Mouse (Mus musculus) CH12.LX (cell line): ENCODE results near the gene Mob3b.

ENCODE experiments used
- CHD1 ChIP-seq: IDR thresholded peaks from 2 replicates; pipeline ENCODE4 v1.6.1; 2012; ENCODE audit warnings: low read depth, low read length, improper control_type of control experiment, inconsistent platforms
- CHD2 ChIP-seq: IDR thresholded peaks from 2 replicates; pipeline ENCODE4 v1.6.1; 2011; ENCODE audit warnings: low read length, improper control_type of control experiment
- CTCF ChIP-seq, 2 experiments: IDR thresholded peaks in 1 of 2; conservative IDR thresholded peaks in 1 of 2; 2 replicates each; pipeline ENCODE4 v1.5.1; 2011 to 2012; ENCODE audit warnings: low read depth in 2 of 2, low read length in 2 of 2, improper control_type of control experiment in 1 of 2, inconsistent platforms in 1 of 2, mild to moderate bottlenecking in 1 of 2, moderate library complexity in 1 of 2
- HCFC1 ChIP-seq: IDR thresholded peaks from 2 replicates; pipeline ENCODE4 v1.6.1; 2012; ENCODE audit warnings: low read depth, mild to moderate bottlenecking, inconsistent platforms, low read length, improper control_type of control experiment
- JUND ChIP-seq: conservative IDR thresholded peaks from 2 replicates; pipeline ENCODE4 v1.6.1; 2011; ENCODE audit warnings: low read depth, low read length, improper control_type of control experiment
- KAT2A ChIP-seq: IDR thresholded peaks from 2 replicates; pipeline ENCODE4 v1.6.1; 2012; ENCODE audit warnings: low read length, improper control_type of control experiment, inconsistent platforms; ENCODE audit not compliant: insufficient replicate concordance
- MAFK ChIP-seq: IDR thresholded peaks from 2 replicates; pipeline ENCODE4 v1.6.1; 2011; ENCODE audit warnings: low read length, improper control_type of control experiment; ENCODE audit not compliant: insufficient replicate concordance
- NRF1 ChIP-seq: IDR thresholded peaks from 2 replicates; pipeline ENCODE4 v1.6.1; 2014; ENCODE audit warnings: low read depth, mild to moderate bottlenecking, inconsistent platforms, low read length, improper control_type of control experiment, moderate library complexity
- POLR2A ChIP-seq: IDR thresholded peaks from 2 replicates; pipeline ENCODE4 v1.6.1; 2011; ENCODE audit warnings: low read depth, mild to moderate bottlenecking, improper control_type of control experiment, low read length
- POLR2AphosphoS2 ChIP-seq: IDR thresholded peaks from 2 replicates; pipeline ENCODE4 v1.6.1; 2011; ENCODE audit warnings: low read depth, low read length, improper control_type of control experiment
- RAD21 ChIP-seq: IDR thresholded peaks from 2 replicates; pipeline ENCODE4 v1.6.1; 2011; ENCODE audit warnings: low read depth, mild to moderate bottlenecking, low read length, improper control_type of control experiment, moderate library complexity
- ZC3H11A ChIP-seq: IDR thresholded peaks from 2 replicates; pipeline ENCODE4 v1.6.1; 2012; ENCODE audit warnings: low read depth, mild to moderate bottlenecking, inconsistent platforms, low read length, improper control_type of control experiment
- ZKSCAN1 ChIP-seq: IDR thresholded peaks from 2 replicates; pipeline ENCODE4 v1.6.1; 2012; ENCODE audit warnings: low read depth, inconsistent platforms, low read length, improper control_type of control experiment, borderline replicate concordance

DNA sequence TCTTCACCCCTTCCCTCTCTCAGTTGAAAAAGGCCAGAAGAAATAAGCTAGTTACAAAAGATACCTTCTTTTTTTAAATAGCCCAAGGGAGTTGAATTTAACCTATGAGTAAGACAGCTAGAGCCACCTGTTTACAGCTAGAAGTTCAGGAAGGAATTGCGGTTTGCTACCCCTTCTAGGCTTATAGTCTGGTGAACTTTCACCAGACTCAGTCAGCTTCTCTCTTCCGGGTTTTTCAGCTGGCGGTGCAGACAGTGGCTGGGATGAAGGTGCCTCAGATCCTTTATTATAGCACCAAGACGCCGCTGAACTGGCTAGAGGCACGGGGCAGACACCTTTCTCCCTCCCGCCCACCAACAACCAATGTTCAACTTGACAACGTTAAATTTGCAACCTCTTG is 152.8 kb downstream of the Mob3b start:
- TF ChIP-seq KAT2A, result no peak
- no peak for TF ChIP-seq ZC3H11A
- TF ChIP-seq POLR2A, result no peak
- TF ChIP-seq POLR2AphosphoS2, result no peak
- TF ChIP-seq NRF1, result no peak
- no peak for TF ChIP-seq RAD21
- TF ChIP-seq JUND, result no peak
- TF ChIP-seq CHD1, result no peak
- no peak for TF ChIP-seq CTCF (conservative IDR thresholded peaks at IDR 0.05 in 1 of 2, IDR thresholded peaks at IDR 0.05 in 1 of 2; ENCODE audit: low read depth in 2 of 2, low read length in 2 of 2)
- TF ChIP-seq MAFK, result no peak
- no peak for TF ChIP-seq CHD2
- no peak for TF ChIP-seq HCFC1
- TF ChIP-seq ZKSCAN1, result no peak
